Mouse (Mus musculus) brain, embryonic 14.5 days (tissue): ENCODE data around the gene Gm45208.
"Not testable (repeated sequence)": the region's sequence is repeated elsewhere in the genome, so short reads cannot be mapped to it uniquely, and the experiment has no call there.

ENCODE experiments used
- CTCF ChIP-seq: fragments of 200-500 bp; IDR thresholded peaks from 2 replicates; pipeline ENCODE4 v1.5.1; 2012; ENCODE audit warnings: inconsistent platforms, mild to moderate bottlenecking, moderate library complexity, borderline replicate concordance; ENCODE audit not compliant: insufficient read depth, insufficient read length; ENCODE audit errors: extremely low read depth
- POLR2A ChIP-seq: fragments of 200-500 bp; IDR thresholded peaks from 2 replicates; pipeline ENCODE4 v1.6.1; 2012; ENCODE audit warnings: mild to moderate bottlenecking, inconsistent platforms, borderline replicate concordance; ENCODE audit not compliant: poor library complexity, insufficient read depth, insufficient read length, severe bottlenecking; ENCODE audit errors: extremely low read depth

DNA sequence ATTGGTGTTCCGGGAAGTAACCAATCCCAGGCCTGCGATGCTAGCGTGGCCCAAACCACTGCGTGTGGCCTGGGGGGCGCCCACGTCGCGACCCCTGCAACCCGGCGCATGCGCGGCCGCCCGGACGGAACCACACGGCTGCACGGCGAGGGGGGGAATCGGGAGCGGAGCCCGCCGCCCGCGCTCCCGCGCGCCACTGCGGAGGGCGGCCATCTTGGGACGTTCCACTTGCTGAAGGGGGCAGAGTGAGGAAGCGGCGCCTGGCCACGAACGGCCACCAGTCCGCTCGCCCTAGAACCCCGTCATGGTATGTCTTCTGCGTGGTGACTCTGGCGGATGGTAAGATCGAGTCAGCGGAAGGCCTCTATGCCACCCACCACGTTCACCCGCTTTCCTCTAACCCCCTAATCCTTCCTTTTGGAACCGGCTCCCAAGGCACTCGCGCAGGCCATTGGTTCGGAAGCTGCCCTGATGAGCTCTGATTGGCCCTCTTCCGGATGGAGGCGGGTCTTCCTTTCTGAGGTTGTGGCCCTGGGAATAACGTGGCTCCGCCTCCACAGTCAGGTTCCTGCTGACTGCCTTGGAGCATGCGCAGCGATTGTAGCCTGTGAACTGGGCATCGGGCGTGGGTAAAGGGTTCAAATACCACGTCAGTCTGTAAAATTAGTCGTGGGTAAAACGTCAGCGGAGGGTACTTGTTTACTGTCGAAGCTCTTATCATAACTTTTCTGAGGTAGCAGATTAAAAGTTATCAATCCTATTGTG, 7.7 kb upstream of the Gm45208 start, which contains the start of gene Wdr45:
- TF ChIP-seq CTCF, POLR2A: not testable (repeated sequence)
